Mouse (Mus musculus) urinary bladder, postnatal 36 days (tissue): ENCODE data around the gene Pla2g4b.

Source experiments
- DNase-seq, 2 experiments: peaks; one replicate each; pipeline ENCODE4 v3.0.0; 2022; ENCODE audit warnings: low spot score in 2 of 2, mixed read lengths in 1 of 2

Pla2g4b gene

GRCm38 (mm10) chr2:120015882-120016281 lies 17.3 kb upstream of the Pla2g4b start:
- DNase-seq = no peak

GRCm38 (mm10) chr2:120017599-120017998 lies 15.6 kb upstream of the Pla2g4b start:
- DNase-seq = no peak

GRCm38 (mm10) chr2:120024337-120024736 lies 8.9 kb upstream of the Pla2g4b start:
- DNase-seq = peak in 1 of 2 experiments; percentile 38

GRCm38 (mm10) chr2:120026984-120027949 lies 6.0 kb upstream of the Pla2g4b start, which contains the start of the genes Jmjd7 and Gm28042:
Gene Jmjd7, plus strand, starts transcription at chr2:120027483.
Gene Gm28042, plus strand, starts transcription at chr2:120027493.
- peak; percentile 90 to 94 for DNase-seq

GRCm38 (mm10) chr2:120027950-120028331 lies 5.3 kb upstream of the Pla2g4b start:
- no peak for DNase-seq

GRCm38 (mm10) chr2:120030380-120030779 lies 2.8 kb upstream of the Pla2g4b start:
- no peak for DNase-seq

- DNase-seq = no peak
Measured at GRCm38 (mm10) chr2:120033726-120034125, 509 bp downstream of the Pla2g4b start.

- no peak for DNase-seq
Measured at GRCm38 (mm10) chr2:120037744-120038143, 4.5 kb downstream of the Pla2g4b start.

- DNase-seq = no peak
Measured at GRCm38 (mm10) chr2:120040991-120041390, 7.8 kb downstream of the Pla2g4b start.

GRCm38 (mm10) chr2:120044101-120044603 lies 10.9 kb downstream of the Pla2g4b start:
- DNase-seq = peak in 1 of 2 experiments; percentile 26

GRCm38 (mm10) chr2:120044676-120045075 lies 11.5 kb downstream of the Pla2g4b start:
- no peak for DNase-seq

GRCm38 (mm10) chr2:120046486-120047310 lies 13.5 kb downstream of the Pla2g4b start:
- DNase-seq = no peak

GRCm38 (mm10) chr2:120048173-120048572 lies 15.0 kb downstream of the Pla2g4b start:
- no peak for DNase-seq

- peak; percentile 46 to 70 for DNase-seq
Measured at GRCm38 (mm10) chr2:120049632-120050274, 16.5 kb downstream of the Pla2g4b start.

GRCm38 (mm10) chr2:120051405-120051804 lies 18.2 kb downstream of the Pla2g4b start:
- DNase-seq = no peak

- DNase-seq = peak in 1 of 2 experiments; percentile 38
Measured at GRCm38 (mm10) chr2:120054771-120055552, 21.7 kb downstream of the Pla2g4b start.

GRCm38 (mm10) chr2:120055923-120056322 lies 22.7 kb downstream of the Pla2g4b start:
- DNase-seq = no peak

- peak in 1 of 2 experiments; percentile 21 for DNase-seq
Measured at GRCm38 (mm10) chr2:120058818-120059217, 25.6 kb downstream of the Pla2g4b start.

GRCm38 (mm10) chr2:120059466-120059865 lies 26.2 kb downstream of the Pla2g4b start:
- no peak for DNase-seq

GRCm38 (mm10) chr2:120060190-120060589 lies 27.0 kb downstream of the Pla2g4b start:
- peak; percentile 53 to 73 for DNase-seq

GRCm38 (mm10) chr2:120060651-120061050 lies 27.4 kb downstream of the Pla2g4b start:
- DNase-seq = peak in 1 of 2 experiments; percentile 45
